Mouse (Mus musculus): ENCODE results near the gene Gm3755. TPM values are rescaled to one million over a fixed set of nuclear protein-coding genes. Genes with fewer than 3 reads are reported as not detected.
A peak's percentile ranks its signal among the peaks of the same experiment; 100 is the strongest.
"Not testable (repeated sequence)": the region's sequence is repeated elsewhere in the genome, so short reads cannot be mapped to it uniquely, and the experiment has no call there.

Gene Gm3755
- under 1 TPM in 1 of 2 experiments, not detected in 1; 0.37 TPM for total RNA-seq (2021)
- long read RNA-seq: 0 reads

DNA sequence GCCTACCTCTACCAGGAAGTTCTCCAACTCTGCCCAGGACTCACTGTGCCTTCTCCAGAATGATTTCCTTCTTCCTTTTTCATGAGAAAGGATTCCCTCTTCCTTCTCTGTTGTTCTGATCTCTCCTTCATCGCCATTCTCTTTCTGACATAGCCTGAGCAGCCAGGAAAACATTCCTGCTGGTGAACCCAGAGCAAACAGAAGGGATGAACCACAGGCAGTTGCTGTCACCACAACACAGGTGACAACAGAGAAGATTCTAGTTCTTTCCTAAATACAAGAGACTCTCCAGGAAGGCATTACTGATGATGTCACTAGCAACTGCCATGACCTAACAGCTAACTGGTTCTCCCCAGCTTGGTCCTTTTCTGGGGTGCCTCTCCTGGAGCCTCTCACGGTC lies at the start of gene Gm3755:
Gene Gm3755 (minus strand): TSS at position 101 of the 400 bp plus-strand sequence.
- DNase-seq (ENCODE audit: low spot score in 2 of 2): not testable (repeated sequence)

DNA sequence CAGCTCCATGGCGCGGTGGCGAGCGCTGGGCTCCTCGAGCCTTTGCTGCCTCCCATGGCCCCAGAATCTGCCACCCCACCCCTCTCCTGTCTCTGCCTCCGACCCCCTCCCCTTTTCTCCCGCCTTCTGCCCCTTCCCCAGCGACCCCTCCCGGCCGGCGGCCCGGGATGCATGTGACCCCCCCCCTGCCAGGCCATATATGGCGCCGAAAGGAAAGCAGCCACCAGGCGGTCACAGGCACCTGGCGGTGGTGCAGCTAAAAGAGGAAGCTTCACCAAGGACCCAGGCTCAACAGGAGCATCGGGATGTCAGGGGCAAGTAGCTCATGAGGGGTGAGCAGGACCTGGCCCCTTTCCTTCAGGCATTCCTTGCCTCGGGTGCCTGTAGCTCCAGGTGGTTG lies 38.0 kb upstream of the Gm3755 start:
- peak in 1 of 2 experiments; percentile 12 for DNase-seq (ENCODE audit: low spot score in 2 of 2)

DNA sequence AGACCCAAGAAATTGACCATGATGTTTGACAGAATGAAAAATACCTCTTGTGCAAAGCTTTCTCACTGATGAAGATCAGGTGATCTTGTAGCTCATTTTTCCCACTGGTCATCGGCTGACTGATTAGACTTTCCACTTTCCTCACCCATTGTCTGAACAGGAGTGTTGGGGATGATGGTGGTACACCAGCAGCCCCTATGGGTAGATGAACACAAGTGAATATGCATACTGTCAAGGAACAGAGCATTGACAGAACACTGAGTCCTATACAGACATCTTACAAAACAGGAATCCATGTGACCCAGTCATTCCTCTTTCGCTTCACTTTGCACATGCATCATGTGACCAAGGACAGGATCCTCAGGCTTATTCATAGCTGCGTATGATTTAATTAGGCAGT lies 32.9 kb upstream of the Gm3755 start, which contains the start of gene Gm3752:
Gene Gm3752 (minus strand): TSS at position 101 of the 400 bp plus-strand sequence.
- DNase-seq (ENCODE audit: low spot score in 2 of 2): not testable (repeated sequence)

DNA sequence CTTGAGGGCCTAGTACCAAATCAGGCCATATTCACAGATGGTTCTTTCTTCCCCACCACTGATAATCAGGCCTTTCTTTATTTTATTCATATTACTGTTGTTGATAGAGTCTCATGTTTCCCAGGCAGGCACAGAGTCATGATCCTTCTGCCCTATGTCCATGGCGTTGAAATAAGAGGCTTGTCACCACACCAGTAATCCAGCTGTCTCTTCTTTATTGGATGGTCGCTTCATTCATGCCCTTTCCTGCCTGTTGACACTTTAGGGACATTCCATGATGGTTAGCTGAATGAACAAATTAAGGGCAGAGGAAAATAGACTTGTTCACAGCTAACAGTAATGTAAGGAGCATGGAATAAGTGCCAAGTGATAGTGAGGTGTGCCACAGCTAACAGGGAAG lies 28.2 kb downstream of the Gm3755 start:
- DNase-seq (ENCODE audit: low spot score in 2 of 2): peak in 1 of 2 experiments; percentile 2

Other genes with a start within 250 kb of the Gm3755 start
- gene Gm3727, start 186.2 kb downstream of the Gm3755 start, total RNA-seq (2021): not detected
- 1 to 10 TPM; 1.4 to 1.5 TPM for gene Gm3739, start 135.9 kb downstream of the Gm3755 start, total RNA-seq (2021)
- not detected for gene Gm5797, start 118.5 kb downstream of the Gm3755 start, total RNA-seq (2021)
- gene Gm8374, start 85.8 kb downstream of the Gm3755 start, total RNA-seq (2021): not detected
- 1 to 10 TPM; 2.6 to 2.9 TPM for gene Gm3752, start 32.8 kb upstream of the Gm3755 start, total RNA-seq (2021)
- 10 to 100 TPM; 10.5 to 17.0 TPM for gene Gm3558, start 117.6 kb upstream of the Gm3755 start, total RNA-seq (2021)
- not detected for gene Gm10338, start 144.7 kb upstream of the Gm3755 start, total RNA-seq (2021)
- gene Gm10128, start 193.1 kb upstream of the Gm3755 start, total RNA-seq (2021): not detected